Mouse (Mus musculus) bone marrow, adult 2 months (tissue): ENCODE measurements around the gene Plcb1. TPM values are rescaled to one million over a fixed set of nuclear protein-coding genes. Genes with fewer than 3 reads are reported as not detected.

Source experiments
- H3K27ac ChIP-seq: fragments of 200-500 bp; 2 replicates; pipeline ENCODE4 v1.5.1; 2012; ENCODE audit warnings: low read depth, mild to moderate bottlenecking, control low read depth, inconsistent platforms, low read length; ENCODE audit not compliant: control insufficient read depth, poor library complexity, insufficient read depth
- H3K4me1 ChIP-seq: fragments of 200-500 bp; 2 replicates; pipeline ENCODE4 v1.6.1; 2011; ENCODE audit warnings: low read length; ENCODE audit not compliant: control insufficient read depth, insufficient read depth
- H3K4me3 ChIP-seq: fragments of 200-500 bp; replicated peaks from 2 replicates; pipeline ENCODE3; 2011; ENCODE audit warnings: mild to moderate bottlenecking, low read depth, low read length, control low read depth; ENCODE audit not compliant: control insufficient read depth
- CTCF ChIP-seq: fragments of 200-500 bp; IDR thresholded peaks from 2 replicates; pipeline ENCODE4 v1.5.1; 2011; ENCODE audit warnings: low read length, control low read depth; ENCODE audit not compliant: control insufficient read depth, insufficient read depth
- POLR2A ChIP-seq: fragments of 200-500 bp; IDR thresholded peaks from 2 replicates; pipeline ENCODE4 v1.6.1; 2011; ENCODE audit warnings: low read depth, mild to moderate bottlenecking, control low read depth, low read length, borderline replicate concordance; ENCODE audit not compliant: control insufficient read depth
- WGBS: fragments of 180-500 bp; shearing (Covaris S2); methylation state at CpG from one replicate; pipeline ENCODE4 v1.1.7; 2018; 5-methylcytosine and 5-hydroxymethylcytosine counted together
- polyA plus RNA-seq: library from polyadenylated mRNA; stranded (reverse); fragments of >200 nt; gene quantifications from 2 replicates; pipeline ENCODE4 v1.2.4, GENCODE M21; 2011; ENCODE audit warnings: low replicate concordance; ENCODE audit not compliant: missing spikeins, insufficient read depth, insufficient read length

The Plcb1 gene
- polyA plus RNA-seq, 1 experiment = 5.6 TPM

DNA sequence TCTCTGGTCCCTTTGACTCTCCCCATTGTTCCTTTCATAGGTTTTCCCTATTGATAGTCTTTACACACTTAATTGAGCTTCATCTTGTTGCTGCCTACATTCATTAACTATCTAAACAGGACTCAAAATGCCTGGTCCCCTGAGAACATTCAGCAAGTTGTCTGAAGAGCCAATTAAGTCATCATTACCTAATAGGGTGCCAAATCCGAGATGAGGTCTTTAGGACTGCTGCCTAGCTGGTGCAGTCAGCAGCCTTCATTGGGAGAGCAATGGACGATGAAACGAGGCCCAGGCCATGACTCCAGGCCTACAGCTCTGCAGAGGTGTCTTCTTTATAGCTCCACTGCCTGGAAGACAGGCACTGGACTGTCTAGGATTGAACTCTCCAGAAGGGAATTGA is 710.7 kb downstream of the Plcb1 start:
- no peak overlapping the region for H3K4me3 ChIP-seq
- 81% methylated on average over 3 of the region's 3 CpGs for WGBS
- no peak overlapping the region for H3K27ac ChIP-seq
- no peaks in the 10 kb centered on the region for H3K4me1 ChIP-seq
- TF ChIP-seq CTCF (no peak), POLR2A (no peak)

DNA sequence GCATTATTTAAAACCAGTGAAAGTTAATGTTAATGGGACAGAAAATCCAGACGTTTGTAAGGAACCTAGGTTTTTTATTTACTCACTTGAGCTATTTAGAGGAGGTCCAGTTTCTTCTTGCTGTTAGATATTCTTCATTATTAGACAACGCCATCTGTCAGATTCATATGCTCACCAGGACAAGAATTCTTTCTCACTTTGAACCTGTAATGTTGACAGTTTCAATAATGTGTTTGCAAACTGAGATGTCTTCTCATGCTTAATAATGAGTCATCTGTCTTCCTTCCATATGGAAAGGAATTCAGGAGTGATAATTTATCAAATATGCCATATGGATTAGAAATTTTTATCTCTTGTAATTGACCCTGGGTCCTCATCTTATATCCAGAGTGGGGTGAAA is 711.4 kb downstream of the Plcb1 start:
- no peak overlapping the region for H3K27ac ChIP-seq
- TF ChIP-seq CTCF (no peak), POLR2A (no peak)

DNA sequence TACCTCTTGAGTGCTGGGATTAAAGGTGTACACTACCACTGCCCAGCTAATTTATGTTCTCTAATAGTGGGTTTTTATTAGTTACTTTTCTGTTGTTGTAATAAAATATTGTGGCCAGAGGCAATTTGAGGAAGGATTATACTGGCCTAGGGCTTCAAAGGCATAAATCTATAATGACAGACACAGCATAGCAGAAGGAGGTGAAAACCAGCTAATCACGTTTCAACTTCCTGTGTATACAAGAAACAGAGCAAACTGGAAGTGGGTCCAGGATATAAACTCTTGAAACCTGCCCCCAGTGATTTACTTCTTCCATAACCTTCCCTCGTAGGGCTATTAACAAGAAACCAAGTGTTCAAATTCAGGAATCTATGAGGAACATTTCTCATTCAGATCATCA is 715.0 kb downstream of the Plcb1 start:
- no peak for TF ChIP-seq CTCF
- no peak for TF ChIP-seq POLR2A
- H3K27ac ChIP-seq = no peak overlapping the region
- no peak overlapping the region for H3K4me3 ChIP-seq
- H3K4me1 ChIP-seq = no peaks in the 10 kb centered on the region
- 19% methylated on average over 2 of the region's 2 CpGs for WGBS

More for the DNA sequence above, 711.4 kb downstream of the Plcb1 start:
- Histone ChIP-seq H3K4me3 (no peak overlapping the region), H3K4me1 (no peaks in the 10 kb centered on the region)
- 78% methylated on average over 2 of the region's 2 CpGs for WGBS

DNA sequence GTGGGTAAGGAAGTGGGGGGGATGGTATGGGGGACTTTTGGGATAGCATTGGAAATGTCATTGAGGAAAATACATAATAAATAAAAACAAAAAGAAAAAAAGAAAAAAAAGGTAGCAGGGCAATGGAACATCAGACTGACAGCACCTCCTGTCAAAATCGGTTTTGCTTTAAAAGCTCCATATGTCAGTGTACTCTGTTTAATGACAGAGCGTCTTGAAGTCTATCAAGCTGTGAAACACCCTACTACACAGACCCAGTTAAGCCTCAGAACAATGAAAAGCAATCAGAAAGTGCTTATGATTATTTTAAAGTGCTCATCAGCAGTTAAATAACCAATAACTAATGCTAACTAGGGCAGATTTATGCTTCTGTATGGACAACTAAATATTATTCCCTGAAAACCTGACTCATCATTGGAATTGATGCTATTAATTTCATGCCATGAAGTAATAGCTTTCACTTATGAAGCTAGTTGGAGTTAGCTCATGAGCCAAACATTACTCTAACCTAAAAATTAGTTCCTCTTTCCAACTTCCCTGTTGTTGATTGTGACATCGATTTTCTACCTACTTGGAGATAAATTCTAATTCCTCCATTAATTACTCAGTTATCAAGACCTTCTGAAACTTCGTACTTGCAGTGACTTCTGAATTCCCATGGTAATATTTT is 717.6 kb downstream of the Plcb1 start:
- TF ChIP-seq POLR2A = no peak
- no peak for TF ChIP-seq CTCF
- 39% methylated on average over 4 of the region's 4 CpGs for WGBS
- no peak overlapping the region for H3K4me3 ChIP-seq
- no peaks in the 10 kb centered on the region for H3K4me1 ChIP-seq
- no peak overlapping the region for H3K27ac ChIP-seq

DNA sequence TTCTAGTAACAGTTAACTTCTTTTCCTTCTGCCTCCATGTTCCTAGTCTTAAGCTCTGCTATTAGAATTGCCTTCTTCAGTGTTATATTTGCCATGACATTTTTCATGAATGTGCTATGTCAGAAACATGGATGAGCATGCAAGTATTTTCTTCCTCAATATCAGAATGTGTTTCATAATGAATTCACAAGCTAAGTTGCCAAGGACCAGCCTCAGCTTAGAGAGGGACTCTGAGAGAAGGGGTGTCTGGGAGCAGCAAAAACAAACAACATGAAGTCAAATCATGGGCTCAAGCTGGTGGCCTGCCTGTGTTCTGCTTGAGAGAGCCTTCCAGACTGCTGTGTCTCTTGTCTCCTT is 718.1 kb downstream of the Plcb1 start:
- H3K27ac ChIP-seq = no peak overlapping the region
- no peak for TF ChIP-seq CTCF
- no peak for TF ChIP-seq POLR2A

DNA sequence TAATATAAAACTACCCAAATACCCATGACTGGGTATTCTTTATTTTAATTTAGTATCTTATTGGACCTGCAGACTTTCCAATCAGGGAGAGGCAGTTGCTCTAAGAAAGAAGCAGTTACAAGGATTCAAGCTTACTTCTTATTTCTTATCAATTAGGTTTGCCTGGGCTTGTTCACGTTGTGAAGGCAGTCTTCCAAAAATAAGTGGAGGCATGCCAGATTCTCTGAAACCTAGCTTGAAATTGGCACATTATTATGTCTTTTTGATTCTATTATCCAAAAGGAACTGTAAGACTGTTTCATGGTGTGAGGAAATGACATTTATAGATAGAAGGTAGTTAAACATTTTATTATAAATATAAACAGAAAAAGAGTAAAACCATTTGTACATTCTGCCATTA is 721.2 kb downstream of the Plcb1 start:
- Histone ChIP-seq H3K27ac (no peak overlapping the region), H3K4me1 (no peaks in the 10 kb centered on the region), H3K4me3 (no peak overlapping the region)
- TF ChIP-seq POLR2A = no peak
- no peak for TF ChIP-seq CTCF
- 57% methylated on average over 1 of the region's 1 CpGs for WGBS

More for the DNA sequence above, 718.1 kb downstream of the Plcb1 start:
- Histone ChIP-seq H3K4me1 (no peaks in the 10 kb centered on the region), H3K4me3 (no peak overlapping the region)

DNA sequence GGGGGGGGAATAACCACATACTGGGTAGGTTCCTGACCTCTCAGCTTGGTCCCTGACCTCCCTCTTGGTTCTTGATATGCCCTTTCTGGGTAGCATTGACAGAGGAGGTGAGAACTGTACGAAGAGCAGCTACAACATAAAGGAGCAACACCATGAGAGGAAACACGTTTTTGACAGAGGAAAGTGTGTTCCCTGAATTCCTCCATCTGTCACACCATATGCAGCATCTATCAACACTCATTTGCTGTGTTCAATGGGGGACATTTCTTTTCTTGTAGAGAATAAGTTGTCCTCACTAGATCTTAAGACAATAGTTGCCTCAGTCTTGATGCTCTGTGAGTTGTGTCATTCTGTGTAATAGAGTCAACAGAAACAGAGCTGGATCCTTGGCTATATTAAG is 733.1 kb downstream of the Plcb1 start:
- Histone ChIP-seq H3K27ac (no peak overlapping the region), H3K4me1 (no peaks in the 10 kb centered on the region), H3K4me3 (no peak overlapping the region)
- TF ChIP-seq CTCF (no peak), POLR2A (no peak)
- 58% methylated on average over 2 of the region's 2 CpGs for WGBS

Other genes with a start within 250 kb of the Plcb1 start
- gene Hao1, start 231.7 kb upstream of the Plcb1 start, polyA plus RNA-seq = 1.4 TPM in 1 of 2 replicates, not detected in the other
- 11.9 and 18.2 TPM in 2 replicates for gene Tmx4, start 141.9 kb upstream of the Plcb1 start, polyA plus RNA-seq